Mouse (Mus musculus): ENCODE data around the gene Btbd1. TPM values are rescaled to one million over a fixed set of nuclear protein-coding genes. Genes with fewer than 3 reads are reported as not detected.

The Btbd1 gene
- polyA plus RNA-seq, 1 experiment = 34.1 TPM

DNA sequence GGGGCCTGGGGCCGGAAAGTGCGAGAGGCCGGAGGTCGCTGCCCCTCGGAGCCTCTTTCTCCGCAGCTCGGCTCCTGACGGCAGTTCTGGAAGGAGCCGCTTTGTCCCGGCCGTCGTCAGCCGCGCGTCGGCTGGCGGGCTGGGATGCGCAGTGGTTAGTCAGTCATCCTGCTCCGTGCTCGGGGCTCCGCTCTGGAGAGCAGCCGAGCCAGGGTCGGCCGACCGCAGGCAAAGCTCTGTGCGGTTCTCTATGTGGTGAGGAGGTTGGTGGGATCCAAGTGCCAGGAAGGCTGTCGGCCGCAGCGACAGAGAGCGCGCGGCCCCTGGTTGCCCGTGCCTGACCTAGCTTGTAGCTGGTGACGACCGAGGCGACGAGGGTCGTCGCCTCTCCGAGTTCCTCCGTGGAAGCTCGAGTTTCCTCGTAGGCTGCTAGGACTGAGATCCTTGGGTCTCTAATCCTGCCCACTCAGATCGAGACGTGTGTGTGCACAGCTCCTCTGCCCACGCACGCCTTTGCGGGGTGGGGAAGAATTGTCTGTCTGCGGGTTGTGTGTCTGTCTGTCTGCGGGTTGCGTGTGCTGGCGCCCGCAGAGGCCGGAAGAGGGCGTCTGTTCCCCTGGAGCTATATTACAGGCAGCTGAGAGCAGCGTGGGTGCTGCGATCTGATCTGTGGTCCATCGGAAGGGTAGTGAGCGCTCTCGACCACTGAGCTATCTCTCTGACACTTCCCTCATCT is 66.0 kb downstream of the Btbd1 start:
- TF ChIP-seq GATA1 (IDR thresholded peaks at IDR 0.05; ENCODE audit: low read length) = no peak

DNA sequence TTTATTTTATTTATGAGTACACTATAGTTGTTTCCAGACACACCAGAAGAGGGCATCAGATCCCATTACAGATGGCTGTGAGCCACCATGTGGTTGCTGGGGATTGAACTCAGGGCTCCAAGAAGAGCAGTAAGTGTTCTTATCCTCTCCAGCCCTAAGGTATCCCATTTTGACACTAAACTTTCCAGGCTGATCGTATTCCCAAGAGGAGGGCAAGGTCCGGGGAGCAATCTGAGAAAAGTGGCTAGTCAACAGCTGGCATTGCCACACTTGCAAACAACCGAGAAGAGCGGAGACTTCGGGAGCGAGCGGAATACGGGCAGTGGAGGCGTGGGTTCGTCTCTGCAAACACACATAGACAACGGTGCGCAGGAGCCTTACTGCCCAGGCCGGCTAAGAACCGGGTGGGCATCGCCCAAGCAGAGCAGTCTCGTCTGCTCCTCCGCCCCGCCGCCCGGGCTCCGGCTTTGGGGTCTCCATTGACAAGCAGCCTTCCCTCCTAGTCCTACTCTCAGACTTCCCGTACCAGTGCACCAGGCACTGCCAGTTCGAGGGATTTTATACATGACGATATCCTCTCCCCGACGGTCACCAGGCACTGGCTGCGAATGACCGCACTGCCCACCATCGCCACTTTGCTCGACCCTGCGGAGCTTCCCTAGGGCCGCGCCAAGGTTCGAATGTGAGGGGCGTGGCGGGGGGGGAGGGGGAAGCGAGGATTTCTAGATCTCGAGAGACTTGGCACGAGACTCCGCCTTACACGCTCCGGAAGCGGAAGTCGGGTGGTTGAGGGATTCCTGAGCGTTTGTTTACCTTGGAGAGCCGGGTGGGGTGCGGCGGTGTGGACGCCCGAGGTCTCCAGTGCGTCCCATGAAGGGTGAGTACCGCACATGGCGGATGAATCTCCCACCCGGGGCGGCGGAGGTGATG is 66.8 kb downstream of the Btbd1 start, which contains the start of gene Ramac:
TSS of gene Ramac (plus strand) at position 746 of the 930 bp plus-strand sequence.
- TF ChIP-seq GATA1 (IDR thresholded peaks at IDR 0.05; ENCODE audit: low read length) = no peak

DNA sequence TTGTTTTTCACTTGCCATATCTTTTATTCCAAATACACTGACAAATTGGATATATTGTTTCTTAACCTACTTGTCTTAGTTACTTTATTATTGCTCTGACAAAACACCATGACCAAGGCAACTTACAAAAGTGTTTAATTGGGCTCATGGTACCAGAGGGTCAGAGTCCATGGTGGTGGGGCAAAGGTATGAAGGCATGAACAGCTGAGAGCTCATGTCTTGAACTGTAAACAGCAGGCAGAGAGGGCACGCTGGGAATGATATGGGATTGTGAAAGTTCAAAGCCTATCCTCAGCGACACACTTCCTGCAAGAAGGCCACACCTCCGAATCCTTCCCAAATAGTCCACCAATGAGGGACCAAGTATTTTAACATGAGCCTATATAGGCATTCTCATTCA is 81.3 kb downstream of the Btbd1 start:
- no peak for TF ChIP-seq GATA1 (IDR thresholded peaks at IDR 0.05; ENCODE audit: low read length)

DNA sequence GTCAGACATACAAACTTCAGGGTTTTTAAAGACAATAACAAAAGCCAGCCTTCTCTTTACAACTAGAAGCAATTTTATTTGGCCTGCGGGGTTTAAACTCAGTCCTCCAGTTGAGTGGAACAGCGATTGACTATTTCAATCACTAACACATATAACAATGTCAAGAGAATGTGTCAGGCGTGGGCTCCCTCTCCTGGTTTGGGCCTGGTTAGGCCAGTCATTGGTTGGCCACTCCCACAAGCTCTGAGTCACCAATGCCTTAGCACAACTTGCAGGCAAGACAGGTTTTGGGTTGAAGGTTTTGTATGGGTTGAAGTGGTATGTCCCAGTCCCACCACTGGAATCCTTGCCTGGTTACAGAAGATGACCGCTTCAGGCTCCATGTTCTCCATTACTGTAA is 85.1 kb downstream of the Btbd1 start:
- TF ChIP-seq GATA1 (IDR thresholded peaks at IDR 0.05; ENCODE audit: low read length) = no peak

Other genes with a start within 250 kb of the Btbd1 start
- 44.8 and 58.1 TPM in 2 replicates for gene Homer2, start 121.9 kb downstream of the Btbd1 start, polyA plus RNA-seq (2012)
- 18.7 and 33.8 TPM in 2 replicates for gene Ramac, start 66.5 kb downstream of the Btbd1 start, polyA plus RNA-seq (2012)
- gene 3110040N11Rik, start 40.0 kb downstream of the Btbd1 start, polyA plus RNA-seq (2012) = 26.0 and 35.6 TPM in 2 replicates
- gene Gm10160, start 26.4 kb upstream of the Btbd1 start, polyA plus RNA-seq (2012) = not detected in 2 replicates
- gene Tm6sf1, start 29.6 kb upstream of the Btbd1 start, polyA plus RNA-seq (2012) = 0.02 TPM in 1 of 2 replicates, not detected in the other
- not detected in 2 replicates for gene Hdgfl3, start 105.0 kb upstream of the Btbd1 start, polyA plus RNA-seq (2012)
- not detected in 2 replicates for gene Bnc1, start 162.9 kb upstream of the Btbd1 start, polyA plus RNA-seq (2012)

Data from G1E-ER4 (cell line).